In genomic region chr6:128298246-128298645, GRCm38 (mm10) we compare ENCODE assay signal across 22 mouse cellular contexts. TPM values are rescaled to one million over a fixed set of nuclear protein-coding genes. Genes with fewer than 3 reads are reported as not detected.
DNase-seq lines count a peak whose midpoint lies in the region; ATAC-seq and TF ChIP-seq lines count a peak whose summit lies in the region.
"Had no signal": no experiment of that assay in that cellular context is flagged by ENCODE, and none has a peak within 500 bp of the region (broad histone marks: within the 10 kb centered on the region; RNA-seq: fewer than 3 reads in every experiment).

No protein-coding gene starts in this region.

- H3K27me3 ChIP-seq in heart, postnatal 0 days (ENCODE audit: control insufficient read depth, insufficient read depth, low read length), result peaks cover 5% of the 10 kb centered on the region; the same call in 1 of the 2 replicates
- H3K27me3 ChIP-seq in heart, adult 2 months (ENCODE audit: control insufficient read depth, insufficient read depth, low read length), result no peaks in the 10 kb centered on the region
- peaks cover 12% of the 10 kb centered on the region for H3K27me3 ChIP-seq in embryonic facial prominence, embryonic 14.5 days (replicated peaks; ENCODE audit: control insufficient read depth, insufficient read depth, low read length)

- H3K9me3 ChIP-seq in heart, postnatal 0 days (replicated peaks; ENCODE audit: control insufficient read depth, low read length), result no peaks in the 10 kb centered on the region
- no peaks in the 10 kb centered on the region for H3K9me3 ChIP-seq in embryonic facial prominence, embryonic 14.5 days (ENCODE audit: control insufficient read depth, low read length)
- H3K9me3 ChIP-seq: forebrain, embryonic 15.5 days; neural tube, embryonic 12.5 days had no signal

- no peak for TF ChIP-seq POLR2A in heart, adult 2 months (IDR thresholded peaks at IDR 0.05; ENCODE audit: insufficient read depth, low read depth, low read length)

- WGBS in heart, postnatal 0 days, result 52% methylated on average over 7 of the region's 7 CpGs
- WGBS in heart, adult 2 months, result 60% methylated on average over 7 of the region's 7 CpGs
- 46% methylated on average over 7 of the region's 7 CpGs for WGBS in embryonic facial prominence, embryonic 14.5 days

- H3K4me1 ChIP-seq in heart, postnatal 0 days (ENCODE audit: control insufficient read depth, insufficient read depth), result peaks cover 8% of the 10 kb centered on the region
- peaks cover 18% of the 10 kb centered on the region for H3K4me1 ChIP-seq in heart, adult 2 months (ENCODE audit: control insufficient read depth, insufficient read depth, low read length)
- H3K4me1 ChIP-seq in embryonic facial prominence, embryonic 14.5 days (ENCODE audit: control insufficient read depth, insufficient read depth, low read length), result peaks cover 24% of the 10 kb centered on the region

- peak overlapping the region; percentile 96; the same call in 1 of the 2 replicates for H3K4me2 ChIP-seq in heart, postnatal 0 days (ENCODE audit: low read depth, low read length)
- H3K4me2 ChIP-seq in embryonic facial prominence, embryonic 14.5 days (ENCODE audit: low read depth, low read length), result peak overlapping the region; percentile 99; the same call in 1 of the 2 replicates
- H3K4me2 ChIP-seq: forebrain, embryonic 15.5 days; neural tube, embryonic 12.5 days had no signal

- intact Hi-C loops in heart, adult 2 months (cut with DNase I), result loop anchor here (5.0 to 10.0 kb wide), 2 partner anchors 36 to 1753 kb away; no protein-coding TSS in a partner anchor

- ATAC-seq in cerebellum, adult (ENCODE audit: insufficient number of reproducible peaks, low FRiP score, low TSS enrichment), result no peak
- no peak for ATAC-seq in heart, postnatal 0 days (ENCODE audit: insufficient read depth, low read depth)
- no peak for ATAC-seq in embryonic facial prominence, embryonic 14.5 days (ENCODE audit: low read depth)
- ATAC-seq: forebrain, embryonic 15.5 days had no signal

- H3K79me2 ChIP-seq in heart, adult 2 months (replicated peaks; ENCODE audit: control insufficient read depth, insufficient read depth, low read length), result no peaks in the 10 kb centered on the region

- TF ChIP-seq CTCF in heart, postnatal 0 days (IDR thresholded peaks at IDR 0.05; ENCODE audit: low read depth), result no peak
- no peak for TF ChIP-seq CTCF in heart, adult 2 months (IDR thresholded peaks at IDR 0.05)

- H3K4me3 ChIP-seq in heart, postnatal 0 days (ENCODE audit: low read depth, low read length), result no peak overlapping the region
- no peak overlapping the region for H3K4me3 ChIP-seq in heart, adult 2 months
- no peak overlapping the region for H3K4me3 ChIP-seq in embryonic facial prominence, embryonic 14.5 days (ENCODE audit: low read depth, low read length)
- H3K4me3 ChIP-seq: erythroblast, embryonic 14.5 days; forebrain, embryonic 15.5 days; left cerebral cortex, adult 2 months; midbrain, embryonic 10.5 days; neural tube, embryonic 12.5 days had no signal

- H3K27ac ChIP-seq in heart, postnatal 0 days (ENCODE audit: low read depth), result no peak overlapping the region
- no peak overlapping the region for H3K27ac ChIP-seq in heart, adult 2 months
- no peak overlapping the region for H3K27ac ChIP-seq in embryonic facial prominence, embryonic 14.5 days (replicated peaks; ENCODE audit: low read depth, low read length)
- H3K27ac ChIP-seq: forebrain, embryonic 15.5 days; left cerebral cortex, adult 2 months; liver, embryonic 14.5 days; macrophage; midbrain, embryonic 10.5 days; neural tube, embryonic 12.5 days; stomach, postnatal 0 days had no signal

- DNase-seq in cerebellum, adult 9-10 months, result peak; percentile 45
- no peak for DNase-seq in heart, postnatal 0 days (ENCODE audit: low spot score)
- no peak for DNase-seq in heart, adult 2 months
- peak; percentile 25 for DNase-seq in 3134 (ENCODE audit: extremely low read depth, insufficient read length, low spot score)
- no peak for DNase-seq in embryonic facial prominence, embryonic 14.5 days (ENCODE audit: low spot score)
- DNase-seq in thymus, postnatal 10 days (ENCODE audit: low spot score in 2 of 2), result no peak
- no peak for DNase-seq in layer of hippocampus, postnatal 10 days (ENCODE audit: low spot score in 2 of 2)
- DNase-seq: adrenal gland, adult 2 months; cerebellum, postnatal 10 days; kidney, adult 2 months; kidney, postnatal 14 days; right cerebral cortex, postnatal 4 days had no signal

- no peaks in the 10 kb centered on the region for H3K36me3 ChIP-seq in heart, postnatal 0 days (replicated peaks; ENCODE audit: control insufficient read depth, insufficient read depth, low read length)
- H3K36me3 ChIP-seq in heart, adult 2 months (ENCODE audit: control insufficient read depth, insufficient read depth, low read length), result no peaks in the 10 kb centered on the region
- H3K36me3 ChIP-seq in embryonic facial prominence, embryonic 14.5 days (ENCODE audit: control insufficient read depth, insufficient read depth, low read length), result no peaks in the 10 kb centered on the region
- H3K36me3 ChIP-seq: forebrain, embryonic 15.5 days; midbrain, embryonic 10.5 days; neural tube, embryonic 12.5 days had no signal

- TF ChIP-seq EP300 in heart, postnatal 0 days (IDR thresholded peaks at IDR 0.05; ENCODE audit: low read depth), result no peak
- no peak for TF ChIP-seq EP300 in heart, adult 2 months (IDR thresholded peaks at IDR 0.05; ENCODE audit: insufficient read depth, low read depth, low read length)

- no peak overlapping the region for H3K9ac ChIP-seq in heart, postnatal 0 days (replicated peaks; ENCODE audit: low read depth, low read length)
- no peak overlapping the region for H3K9ac ChIP-seq in heart, adult 2 months (ENCODE audit: low read depth, low read length)
- H3K9ac ChIP-seq in embryonic facial prominence, embryonic 14.5 days (ENCODE audit: low read depth, low read length), result no peak overlapping the region
- H3K9ac ChIP-seq: forebrain, embryonic 15.5 days; liver, embryonic 14.5 days; neural tube, embryonic 12.5 days had no signal

RNA-seq across cellular contexts. Expression of gene Tead4, which starts 2.4 kb away (rescaled TPM):
- 3.2 and 4.2 TPM in 2 replicates for total RNA-seq in heart, postnatal 0 days (2014; rRNA removed; ENCODE audit: low replicate concordance)
- polyA plus RNA-seq in heart, postnatal 0 days (2015; fragmentation: Nextera tagmentation; extraction: Ambion mirVana), result 1.3 and 1.5 TPM in 2 replicates
- 1 to 10 TPM; 3.3 to 3.7 TPM for total RNA-seq in heart, adult 2 months (2021)
- polyA plus RNA-seq in heart, adult 2 months (2012; rRNA removed), result 0.98 and 1.8 TPM in 2 replicates
- 6.3 and 8.9 TPM in 2 replicates for polyA plus RNA-seq in embryonic facial prominence, embryonic 14.5 days (2014; fragmentation: Nextera tagmentation; extraction: Ambion mirVana)
- under 1 TPM; 0.82 to 0.91 TPM for total RNA-seq in layer of hippocampus, postnatal 10 days (2021)
- total RNA-seq: monocyte, adult 5-6 weeks had no signal
- polyA plus RNA-seq: erythroblast, embryonic 14.5 days; macrophage had no signal

RNA-seq across cellular contexts. Expression of gene Tulp3, which starts 57.4 kb away (rescaled TPM):
- 3.2 and 5.1 TPM in 2 replicates for total RNA-seq in heart, postnatal 0 days (2014; rRNA removed; ENCODE audit: low replicate concordance)
- polyA plus RNA-seq in heart, postnatal 0 days (2015; fragmentation: Nextera tagmentation; extraction: Ambion mirVana), result 3.7 and 5.1 TPM in 2 replicates
- total RNA-seq in heart, adult 2 months (2021), result 1 to 10 TPM; 5.4 to 6.4 TPM
- 10.2 and 11.2 TPM in 2 replicates for polyA plus RNA-seq in heart, adult 2 months (2012; rRNA removed)
- polyA plus RNA-seq in embryonic facial prominence, embryonic 14.5 days (2014; fragmentation: Nextera tagmentation; extraction: Ambion mirVana), result 20.7 and 21.9 TPM in 2 replicates
- 10 to 100 TPM; 23.2 to 24.2 TPM for total RNA-seq in layer of hippocampus, postnatal 10 days (2021)

Comparison
In these comparisons a context has a peak if more than half of its experiments do, and no peak if none do; other contexts are left out.
1. DNase-seq: peak in cerebellum, adult 9-10 months (single experiment) and 3134 (single experiment); none in heart, postnatal 0 days (single experiment), heart, adult 2 months (0 of 2), embryonic facial prominence, embryonic 14.5 days (single experiment), thymus, postnatal 10 days (0 of 2) and layer of hippocampus, postnatal 10 days (0 of 2).